Comparison of ENCODE assay signal across 28 mouse cellular contexts in the genomic region with DNA sequence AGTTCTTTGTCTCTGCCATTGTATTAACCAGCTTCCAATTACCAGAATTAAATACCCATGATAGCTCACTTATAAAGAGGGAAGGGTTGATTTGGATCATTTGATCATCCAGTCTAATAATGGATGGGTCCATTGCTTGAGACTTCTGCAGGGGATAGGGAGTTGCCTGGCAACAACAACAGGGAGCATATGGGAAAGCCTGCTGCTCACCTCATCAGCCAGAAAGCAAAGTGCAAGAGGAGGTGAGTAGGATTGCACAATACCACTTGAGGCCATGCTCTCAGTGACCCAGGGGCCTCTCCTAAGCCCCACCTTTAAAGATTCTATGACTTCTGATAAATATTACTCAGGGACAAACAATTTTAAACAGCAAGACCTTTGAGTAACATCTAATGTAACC.
DNase-seq lines count a peak whose midpoint lies in the region; ATAC-seq and TF ChIP-seq lines count a peak whose summit lies in the region.
"Had no signal": no experiment of that assay in that cellular context is flagged by ENCODE, and none has a peak within 500 bp of the region (broad histone marks: within the 10 kb centered on the region; RNA-seq: fewer than 3 reads in every experiment).

No protein-coding gene starts in this region.

- 0 out of 2 replicates have a peak, but pooled peaks cover 2% of the 10 kb centered on the region for H3K4me1 ChIP-seq in forebrain, embryonic 11.5 days (replicated peaks; ENCODE audit: control insufficient read depth, insufficient read depth, low read length)
- H3K4me1 ChIP-seq in forebrain, embryonic 10.5 days = peaks cover 7% of the 10 kb centered on the region; the same call in 1 of the 2 replicates
- H3K4me1 ChIP-seq in hindbrain, embryonic 13.5 days (replicated peaks) = peaks cover 11% of the 10 kb centered on the region
- H3K4me1 ChIP-seq in hindbrain, postnatal 0 days (ENCODE audit: insufficient read depth, low read length) = 0 out of 2 replicates have a peak, but pooled peaks cover 2% of the 10 kb centered on the region
- H3K4me1 ChIP-seq in lung, adult 2 months (ENCODE audit: control insufficient read depth, insufficient read depth, low read length) = no peaks in the 10 kb centered on the region
- H3K4me1 ChIP-seq in intestine, embryonic 16.5 days (ENCODE audit: control insufficient read depth, insufficient read depth, low read length) = no peaks in the 10 kb centered on the region
- H3K4me1 ChIP-seq: embryonic facial prominence, embryonic 13.5 days; forebrain, embryonic 15.5 days; limb, embryonic 13.5 days; liver, embryonic 13.5 days; midbrain, embryonic 10.5 days; neural tube, embryonic 12.5 days had no signal

- ATAC-seq in forebrain, embryonic 11.5 days (replicated peaks; ENCODE audit: low FRiP score) = peak; percentile 49; the same call in 1 of the 2 replicates
- peak; percentile 66 for ATAC-seq in hindbrain, embryonic 13.5 days (ENCODE audit: low FRiP score)
- no peak for ATAC-seq in hindbrain, postnatal 0 days
- peak; percentile 71 for ATAC-seq in intestine, embryonic 16.5 days
- no peak for ATAC-seq in CD4-positive, CD25-positive, alpha-beta regulatory T cell, adult 4 months
- ATAC-seq: forebrain, embryonic 15.5 days; midbrain, embryonic 16.5 days; Patski had no signal

- no peak overlapping the region for H3K27ac ChIP-seq in forebrain, embryonic 11.5 days (ENCODE audit: low read depth, low read length)
- no peak overlapping the region for H3K27ac ChIP-seq in forebrain, embryonic 10.5 days
- H3K27ac ChIP-seq in hindbrain, embryonic 13.5 days = no peak overlapping the region
- no peak overlapping the region for H3K27ac ChIP-seq in hindbrain, postnatal 0 days
- no peak overlapping the region for H3K27ac ChIP-seq in intestine, embryonic 16.5 days (ENCODE audit: low read length)
- H3K27ac ChIP-seq: embryonic facial prominence, embryonic 13.5 days; forebrain, embryonic 15.5 days; layer of hippocampus, adult 2 months; left cerebral cortex, adult 2 months; limb, embryonic 13.5 days; liver, embryonic 13.5 days; midbrain, embryonic 10.5 days; neural tube, embryonic 12.5 days had no signal

- H3K9ac ChIP-seq in forebrain, embryonic 11.5 days (ENCODE audit: low read length) = no peak overlapping the region
- H3K9ac ChIP-seq in hindbrain, embryonic 13.5 days = no peak overlapping the region
- H3K9ac ChIP-seq in hindbrain, postnatal 0 days (replicated peaks; ENCODE audit: low read length) = no peak overlapping the region
- H3K9ac ChIP-seq in intestine, embryonic 16.5 days (ENCODE audit: low read depth, low read length) = no peak overlapping the region
- H3K9ac ChIP-seq: embryonic facial prominence, embryonic 13.5 days; forebrain, embryonic 15.5 days; limb, embryonic 13.5 days; liver, embryonic 13.5 days; lung, embryonic 14.5 days; neural tube, embryonic 12.5 days had no signal

- no peak overlapping the region for H3K4me2 ChIP-seq in forebrain, embryonic 11.5 days (ENCODE audit: low read depth, low read length, severe bottlenecking)
- no peak overlapping the region for H3K4me2 ChIP-seq in hindbrain, embryonic 13.5 days
- H3K4me2 ChIP-seq in hindbrain, postnatal 0 days (ENCODE audit: low read depth, low read length) = no peak overlapping the region
- no peak overlapping the region for H3K4me2 ChIP-seq in intestine, embryonic 16.5 days (ENCODE audit: low read depth, low read length)
- H3K4me2 ChIP-seq: embryonic facial prominence, embryonic 13.5 days; forebrain, embryonic 15.5 days; limb, embryonic 13.5 days; liver, embryonic 13.5 days; lung, embryonic 14.5 days; neural tube, embryonic 12.5 days had no signal

- no peak for DNase-seq in forebrain, embryonic 11.5 days (ENCODE audit: low spot score)
- DNase-seq in forebrain, embryonic 10.5 days (ENCODE audit: extremely low spot score, low spot score) = no peak
- no peak for DNase-seq in hindbrain, postnatal 0 days (ENCODE audit: low spot score)
- DNase-seq in lung, postnatal 14 days = peak; percentile 8
- DNase-seq in lung, adult 2 months = no peak
- DNase-seq: adrenal gland, postnatal 10 days; cerebellum, adult 11 months; cerebellum, adult 9-10 months; heart, postnatal 14 days; kidney, adult 18-20 months; kidney, postnatal 36 days; liver, embryonic 13.5 days; lung, embryonic 14.5 days; thymus, adult 2 months; thymus, postnatal 36 days had no signal

- no peak overlapping the region for H3K4me3 ChIP-seq in forebrain, embryonic 11.5 days (ENCODE audit: low read depth, low read length)
- H3K4me3 ChIP-seq in forebrain, embryonic 10.5 days = no peak overlapping the region
- no peak overlapping the region for H3K4me3 ChIP-seq in hindbrain, embryonic 13.5 days
- no peak overlapping the region for H3K4me3 ChIP-seq in hindbrain, postnatal 0 days (ENCODE audit: low read length)
- H3K4me3 ChIP-seq in lung, adult 2 months (replicated peaks; ENCODE audit: extremely low read depth, low read depth, low read length) = no peak overlapping the region
- H3K4me3 ChIP-seq in intestine, embryonic 16.5 days (ENCODE audit: low read length) = no peak overlapping the region
- H3K4me3 ChIP-seq: embryonic facial prominence, embryonic 13.5 days; forebrain, embryonic 15.5 days; layer of hippocampus, adult 2 months; left cerebral cortex, adult 2 months; limb, embryonic 13.5 days; liver, embryonic 13.5 days; midbrain, embryonic 10.5 days; myocyte; neural tube, embryonic 12.5 days had no signal

- no peak for TF ChIP-seq CTCF in hindbrain, postnatal 0 days (IDR thresholded peaks at IDR 0.05; ENCODE audit: low read depth)
- no peak for TF ChIP-seq CTCF in lung, adult 2 months (IDR thresholded peaks at IDR 0.05; ENCODE audit: insufficient read depth, low read length)

- H3K27me3 ChIP-seq in forebrain, embryonic 11.5 days (ENCODE audit: control insufficient read depth, insufficient read depth, low read length) = no peaks in the 10 kb centered on the region
- no peaks in the 10 kb centered on the region for H3K27me3 ChIP-seq in forebrain, embryonic 10.5 days (ENCODE audit: poor library complexity, severe bottlenecking)
- no peaks in the 10 kb centered on the region for H3K27me3 ChIP-seq in hindbrain, embryonic 13.5 days
- no peaks in the 10 kb centered on the region for H3K27me3 ChIP-seq in hindbrain, postnatal 0 days (ENCODE audit: insufficient read depth, low read length)
- no peaks in the 10 kb centered on the region for H3K27me3 ChIP-seq in intestine, embryonic 16.5 days (replicated peaks; ENCODE audit: control insufficient read depth, insufficient read depth, low read length)
- H3K27me3 ChIP-seq: embryonic facial prominence, embryonic 13.5 days; forebrain, embryonic 15.5 days; limb, embryonic 13.5 days; liver, embryonic 13.5 days; neural tube, embryonic 12.5 days had no signal

- H3K36me3 ChIP-seq in forebrain, embryonic 11.5 days (ENCODE audit: control insufficient read depth, insufficient read depth, low read length) = no peaks in the 10 kb centered on the region
- H3K36me3 ChIP-seq in forebrain, embryonic 10.5 days (replicated peaks) = no peaks in the 10 kb centered on the region
- no peaks in the 10 kb centered on the region for H3K36me3 ChIP-seq in hindbrain, embryonic 13.5 days
- H3K36me3 ChIP-seq in hindbrain, postnatal 0 days (ENCODE audit: insufficient read depth, low read length) = no peaks in the 10 kb centered on the region
- no peaks in the 10 kb centered on the region for H3K36me3 ChIP-seq in intestine, embryonic 16.5 days (ENCODE audit: control insufficient read depth, insufficient read depth, low read length)
- H3K36me3 ChIP-seq: embryonic facial prominence, embryonic 13.5 days; forebrain, embryonic 15.5 days; limb, embryonic 13.5 days; liver, embryonic 13.5 days; midbrain, embryonic 10.5 days; neural tube, embryonic 12.5 days had no signal

- no peaks in the 10 kb centered on the region for H3K9me3 ChIP-seq in forebrain, embryonic 11.5 days (ENCODE audit: control insufficient read depth, low read length)
- H3K9me3 ChIP-seq in forebrain, embryonic 10.5 days = no peaks in the 10 kb centered on the region
- H3K9me3 ChIP-seq in hindbrain, embryonic 13.5 days = no peaks in the 10 kb centered on the region
- no peaks in the 10 kb centered on the region for H3K9me3 ChIP-seq in hindbrain, postnatal 0 days (ENCODE audit: low read length)
- no peaks in the 10 kb centered on the region for H3K9me3 ChIP-seq in intestine, embryonic 16.5 days (ENCODE audit: control insufficient read depth, low read length)
- H3K9me3 ChIP-seq: embryonic facial prominence, embryonic 13.5 days; forebrain, embryonic 15.5 days; limb, embryonic 13.5 days; liver, embryonic 13.5 days; midbrain, embryonic 10.5 days; neural tube, embryonic 12.5 days had no signal

- no peak for TF ChIP-seq POLR2A in lung, adult 2 months (IDR thresholded peaks at IDR 0.05; ENCODE audit: borderline replicate concordance, extremely low read depth, low read depth, low read length)

Comparison
In these comparisons a context has a peak if more than half of its experiments do, and no peak if none do; other contexts are left out.
1. ATAC-seq: peak in forebrain, embryonic 11.5 days (single experiment), hindbrain, embryonic 13.5 days (single experiment) and intestine, embryonic 16.5 days (single experiment); none in hindbrain, postnatal 0 days (single experiment) and CD4-positive, CD25-positive, alpha-beta regulatory T cell, adult 4 months (single experiment).